ENCODE assay signal across 15 mouse cellular contexts in genomic region chr7:4971710-4972109, GRCm38 (mm10). TPM values are rescaled to one million over a fixed set of nuclear protein-coding genes. Genes with fewer than 3 reads are reported as not detected.
A peak's percentile ranks its signal among the peaks of the same experiment; 100 is the strongest.
DNase-seq lines count a peak whose midpoint lies in the region; ATAC-seq and TF ChIP-seq lines count a peak whose summit lies in the region.
"Had no signal": no experiment of that assay in that cellular context is flagged by ENCODE, and none has a peak within 500 bp of the region (broad histone marks: within the 10 kb centered on the region; RNA-seq: fewer than 3 reads in every experiment).

No protein-coding gene starts in this region.

- TF ChIP-seq EP300 in heart, adult 2 months (IDR thresholded peaks at IDR 0.05; ENCODE audit: insufficient read depth, low read depth, low read length), result peak; percentile 71; the same call in 1 of the 2 replicates

- WGBS in heart, adult 2 months, result 10% methylated on average over 7 of the region's 7 CpGs

- no peak overlapping the region for H3K4me3 ChIP-seq in gastrocnemius, adult 2 months
- no peak overlapping the region for H3K4me3 ChIP-seq in heart, adult 2 months
- H3K4me3 ChIP-seq: liver, embryonic 13.5 days; midbrain, embryonic 12.5 days had no signal

- no peak for TF ChIP-seq CTCF in gastrocnemius, adult 2 months (IDR thresholded peaks at IDR 0.05)
- TF ChIP-seq CTCF in heart, adult 2 months (IDR thresholded peaks at IDR 0.05), result no peak

- peaks cover 6% of the 10 kb centered on the region for H3K4me1 ChIP-seq in heart, adult 2 months (ENCODE audit: control insufficient read depth, insufficient read depth, low read length)
- H3K4me1 ChIP-seq: liver, embryonic 13.5 days had no signal

- no peak for ATAC-seq in inflammation-experienced regulatory T-cells, adult 6 months

- H3K27ac ChIP-seq in gastrocnemius, adult 2 months, result peak overlapping the region; percentile 86
- H3K27ac ChIP-seq in heart, adult 2 months, result peak overlapping the region; percentile 84
- H3K27ac ChIP-seq: liver, embryonic 13.5 days; midbrain, embryonic 12.5 days had no signal

- no peaks in the 10 kb centered on the region for H3K79me2 ChIP-seq in heart, adult 2 months (replicated peaks; ENCODE audit: control insufficient read depth, insufficient read depth, low read length)

- no peaks in the 10 kb centered on the region for H3K27me3 ChIP-seq in heart, adult 2 months (ENCODE audit: control insufficient read depth, insufficient read depth, low read length)

- intact Hi-C loops in gastrocnemius, adult 2 months (cut with DNase I), result no loop called here
- intact Hi-C loops in heart, adult 2 months (cut with DNase I), result no loop called here
- intact Hi-C loops in heart, postnatal 10 days (cut with DNase I), result no loop called here

- no peaks in the 10 kb centered on the region for H3K36me3 ChIP-seq in heart, adult 2 months (ENCODE audit: control insufficient read depth, insufficient read depth, low read length)
- H3K36me3 ChIP-seq: liver, embryonic 13.5 days; midbrain, embryonic 12.5 days had no signal

- peak; percentile 10; the same call in 1 of the 2 replicates for TF ChIP-seq POLR2A in heart, adult 2 months (IDR thresholded peaks at IDR 0.05; ENCODE audit: insufficient read depth, low read depth, low read length)

- DNase-seq in gastrocnemius, adult 2 months, result peak; percentile 40
- no peak for DNase-seq in gastrocnemius, adult 18-20 months (ENCODE audit: low spot score)
- DNase-seq in heart, adult 2 months, result peak in 1 of 2 experiments; percentile 60
- peak; percentile 46 to 55 for DNase-seq in heart, postnatal 10 days
- DNase-seq in lung, postnatal 25 days (ENCODE audit: low spot score), result peak; percentile 53
- no peak for DNase-seq in frontal cortex, postnatal 25 days (ENCODE audit: low spot score in 2 of 2)
- DNase-seq in retina, embryonic 14.5 days (ENCODE audit: low spot score), result no peak
- DNase-seq: adrenal gland, postnatal 36 days; cerebellum, postnatal 10 days; kidney, adult 8-10 months; liver, embryonic 13.5 days; thymus, postnatal 36 days had no signal

- H3K9ac ChIP-seq in heart, adult 2 months (ENCODE audit: low read depth, low read length), result no peak overlapping the region
- H3K9ac ChIP-seq: liver, embryonic 13.5 days; midbrain, embryonic 12.5 days had no signal

RNA-seq across cellular contexts. Expression of gene Sbk3, which starts 0.7 kb away (rescaled TPM):
- total RNA-seq in gastrocnemius, adult 2 months (2021), result 1 to 10 TPM in 1 of 2 experiments, under 1 TPM in 1; 0.46 to 5.2 TPM
- total RNA-seq in gastrocnemius, adult 18-20 months (2021), result 10 to 100 TPM in 1 of 2 experiments, 1 to 10 TPM in 1; 1.8 to 15.5 TPM
- total RNA-seq in heart, adult 2 months (2021), result 10 to 100 TPM; 39.4 to 46.1 TPM
- polyA plus RNA-seq in heart, adult 2 months (2012; rRNA removed), result 66.1 and 72.5 TPM in 2 replicates
- total RNA-seq in heart, postnatal 10 days (2021), result 10 to 100 TPM; 11.9 to 22.0 TPM
- not detected for polyA plus RNA-seq in inflammation-experienced regulatory T-cells, adult 6 months (2017; shearing (Covaris generic))
- polyA plus RNA-seq: large intestine, adult 2 months; liver, embryonic 13.5 days; midbrain, embryonic 12.5 days had no signal

RNA-seq across cellular contexts. Expression of gene Sbk2, which starts 7.5 kb away (rescaled TPM):
- 10 to 100 TPM; 36.7 to 77.0 TPM for total RNA-seq in gastrocnemius, adult 2 months (2021)
- total RNA-seq in gastrocnemius, adult 18-20 months (2021), result 100 to 1,000 TPM in 1 of 2 experiments, 10 to 100 TPM in 1; 37.4 to 119 TPM
- 10 to 100 TPM; 26.5 to 35.6 TPM for total RNA-seq in heart, adult 2 months (2021)
- polyA plus RNA-seq in heart, adult 2 months (2012; rRNA removed), result 85.0 and 119 TPM in 2 replicates
- 1 to 10 TPM; 7.2 to 9.0 TPM for total RNA-seq in heart, postnatal 10 days (2021)
- 1 to 10 TPM in 2 of 3 experiments, not detected in 1; 1.2 to 2.0 TPM for polyA plus RNA-seq in inflammation-experienced regulatory T-cells, adult 6 months (2017; shearing (Covaris generic))
- polyA plus RNA-seq: liver, embryonic 13.5 days had no signal

RNA-seq across cellular contexts. Expression of gene Zfp579, which starts 24.2 kb away (rescaled TPM):
- total RNA-seq in gastrocnemius, adult 2 months (2021), result 1 to 10 TPM; 8.8 to 9.5 TPM
- total RNA-seq in gastrocnemius, adult 18-20 months (2021), result 10 to 100 TPM in 1 of 2 experiments, 1 to 10 TPM in 1; 8.7 to 13.9 TPM
- 10 to 100 TPM; 12.3 to 14.0 TPM for total RNA-seq in heart, adult 2 months (2021)
- 51.8 and 70.2 TPM in 2 replicates for polyA plus RNA-seq in heart, adult 2 months (2012; rRNA removed)
- total RNA-seq in heart, postnatal 10 days (2021), result 10 to 100 TPM; 18.4 to 19.1 TPM
- 1 to 10 TPM; 4.3 to 6.0 (median 5.1) TPM for polyA plus RNA-seq in inflammation-experienced regulatory T-cells, adult 6 months (2017; shearing (Covaris generic))

RNA-seq across cellular contexts. Expression of gene Zfp524, which starts 42.5 kb away (rescaled TPM):
- total RNA-seq in gastrocnemius, adult 2 months (2021), result 10 to 100 TPM in 1 of 2 experiments, 1 to 10 TPM in 1; 6.5 to 10.4 TPM
- total RNA-seq in gastrocnemius, adult 18-20 months (2021), result 1 to 10 TPM; 8.0 to 8.5 TPM
- 1 to 10 TPM; 8.7 to 9.2 TPM for total RNA-seq in heart, adult 2 months (2021)
- polyA plus RNA-seq in heart, adult 2 months (2012; rRNA removed), result 14.7 and 17.7 TPM in 2 replicates
- total RNA-seq in heart, postnatal 10 days (2021), result 1 to 10 TPM; 7.8 to 9.4 TPM
- 10 to 100 TPM; 34.4 to 44.7 (median 38.9) TPM for polyA plus RNA-seq in inflammation-experienced regulatory T-cells, adult 6 months (2017; shearing (Covaris generic))

RNA-seq across cellular contexts. Expression of gene Fiz1, which starts 42.8 kb away (rescaled TPM):
- 10 to 100 TPM; 23.2 to 23.3 TPM for total RNA-seq in gastrocnemius, adult 2 months (2021)
- total RNA-seq in gastrocnemius, adult 18-20 months (2021), result 10 to 100 TPM; 19.0 to 24.4 TPM
- total RNA-seq in heart, adult 2 months (2021), result 10 to 100 TPM; 17.9 to 20.4 TPM
- 18.2 and 20.4 TPM in 2 replicates for polyA plus RNA-seq in heart, adult 2 months (2012; rRNA removed)
- 10 to 100 TPM; 21.6 to 25.6 TPM for total RNA-seq in heart, postnatal 10 days (2021)
- polyA plus RNA-seq in inflammation-experienced regulatory T-cells, adult 6 months (2017; shearing (Covaris generic)), result 10 to 100 TPM in 1 of 3 experiments, 1 to 10 TPM in 2; 7.2 to 15.1 (median 7.9) TPM

Comparison
In these comparisons a context has a peak if more than half of its experiments do, and no peak if none do; other contexts are left out.
1. DNase-seq: peak in gastrocnemius, adult 2 months (single experiment), heart, postnatal 10 days (2 of 2) and lung, postnatal 25 days (single experiment); none in gastrocnemius, adult 18-20 months (single experiment), frontal cortex, postnatal 25 days (0 of 2) and retina, embryonic 14.5 days (single experiment).